Comparison of ENCODE assay signal across 8 mouse cellular contexts in genomic region chr16:18459335-18459954, GRCm38 (mm10). TPM values are rescaled to one million over a fixed set of nuclear protein-coding genes. Genes with fewer than 3 reads are reported as not detected.
A peak's percentile ranks its signal among the peaks of the same experiment; 100 is the strongest.
DNase-seq lines count a peak whose midpoint lies in the region; ATAC-seq and TF ChIP-seq lines count a peak whose summit lies in the region.

No protein-coding gene starts in this region.

- no peak for TF ChIP-seq CTCF in brain, embryonic 14.5 days (IDR thresholded peaks at IDR 0.05; ENCODE audit: borderline replicate concordance, extremely low read depth, insufficient read depth, insufficient read length)
- TF ChIP-seq CTCF in lung, embryonic 14.5 days (IDR thresholded peaks at IDR 0.05; ENCODE audit: low read depth) = no peak

- intact Hi-C loops in left cerebral cortex, postnatal 25 days (cut with DNase I) = no loop called here

- H3K4me2 ChIP-seq in lung, embryonic 14.5 days = peak overlapping the region; percentile 31; the same call in 1 of the 2 replicates
- H3K4me2 ChIP-seq in stomach, embryonic 16.5 days (ENCODE audit: low read depth, low read length) = 0 out of 2 replicates have a peak overlapping the region, but pooled peaks have one; percentile 6

- no peaks in the 10 kb centered on the region for H3K27me3 ChIP-seq in lung, embryonic 14.5 days (ENCODE audit: insufficient read depth, low read length)
- no peaks in the 10 kb centered on the region for H3K27me3 ChIP-seq in stomach, embryonic 16.5 days (ENCODE audit: control insufficient read depth, insufficient read depth, low read length)

- no peak overlapping the region for H3K4me3 ChIP-seq in lung, embryonic 14.5 days (ENCODE audit: low read depth, low read length)
- H3K4me3 ChIP-seq in stomach, embryonic 16.5 days (replicated peaks; ENCODE audit: low read length) = no peak overlapping the region

- no peaks in the 10 kb centered on the region for H3K9me3 ChIP-seq in lung, embryonic 14.5 days (ENCODE audit: low read depth, low read length)
- no peaks in the 10 kb centered on the region for H3K9me3 ChIP-seq in stomach, embryonic 16.5 days (replicated peaks; ENCODE audit: control insufficient read depth, low read length)

- peak; percentile 35; the same call in 1 of the 2 replicates for ATAC-seq in lung, embryonic 14.5 days (ENCODE audit: insufficient read depth)
- ATAC-seq in stomach, embryonic 16.5 days (ENCODE audit: insufficient read depth, low FRiP score) = peak; percentile 5; the same call in 1 of the 2 replicates

- no peak for TF ChIP-seq POLR2A in brain, embryonic 14.5 days (IDR thresholded peaks at IDR 0.05; ENCODE audit: borderline replicate concordance, extremely low read depth, insufficient read depth, insufficient read length, poor library complexity, severe bottlenecking)

- H3K9ac ChIP-seq in lung, embryonic 14.5 days = peak overlapping the region; percentile 14; the same call in 1 of the 2 replicates
- peak overlapping the region; percentile 0; the same call in 1 of the 2 replicates for H3K9ac ChIP-seq in stomach, embryonic 16.5 days (ENCODE audit: low read length)

- peak overlapping the region; percentile 62; the same call in 1 of the 2 replicates for H3K27ac ChIP-seq in lung, embryonic 14.5 days (ENCODE audit: low read depth)
- H3K27ac ChIP-seq in stomach, embryonic 16.5 days (ENCODE audit: low read length) = peak overlapping the region; percentile 43

- H3K36me3 ChIP-seq in lung, embryonic 14.5 days (ENCODE audit: insufficient read depth) = peaks cover 16% of the 10 kb centered on the region
- no peaks in the 10 kb centered on the region for H3K36me3 ChIP-seq in stomach, embryonic 16.5 days (ENCODE audit: control insufficient read depth, insufficient read depth, low read length)

- 7% methylated on average over 12 of the region's 12 CpGs for WGBS in lung, embryonic 14.5 days
- 12% methylated on average over 12 of the region's 12 CpGs for whole genome bisulfite sequencing in stomach, embryonic 16.5 days

- peaks cover 14% of the 10 kb centered on the region for H3K4me1 ChIP-seq in lung, embryonic 14.5 days (ENCODE audit: insufficient read depth)
- H3K4me1 ChIP-seq in stomach, embryonic 16.5 days (ENCODE audit: control insufficient read depth, insufficient read depth, low read length) = peaks cover 17% of the 10 kb centered on the region

- DNase-seq in adrenal gland, adult 2 months = peak; percentile 58
- no peak for DNase-seq in adrenal gland, adult 18-20 months (ENCODE audit: low spot score in 2 of 2)
- DNase-seq in brain, embryonic 14.5 days (ENCODE audit: low read depth) = peak; percentile 34
- DNase-seq in heart, postnatal 4 days = peak; percentile 28
- DNase-seq in lung, embryonic 14.5 days = peak; percentile 65
- DNase-seq in left cerebral cortex, postnatal 25 days (ENCODE audit: low spot score in 2 of 2) = no peak
- DNase-seq in left cerebral cortex, adult 8-10 months (ENCODE audit: low spot score in 2 of 2) = no peak

RNA-seq across cellular contexts. Expression of gene Comt, which starts 32.8 kb away (rescaled TPM):
- 100 to 1,000 TPM; 203 to 288 TPM for total RNA-seq in adrenal gland, adult 2 months (2021)
- polyA plus RNA-seq in adrenal gland, adult 2 months (2012; rRNA removed) = 407 and 432 TPM in 2 replicates
- total RNA-seq in adrenal gland, adult 18-20 months (2021) = 100 to 1,000 TPM; 191 to 384 TPM
- 72.8 and 73.8 TPM in 2 replicates for polyA plus RNA-seq in brain, embryonic 14.5 days (2012; rRNA removed)
- 100 to 1,000 TPM; 116 to 122 TPM for total RNA-seq in heart, postnatal 4 days (2021)
- 89.4 and 97.0 TPM in 2 replicates for polyA plus RNA-seq in lung, embryonic 14.5 days (2014; fragmentation: Nextera tagmentation; extraction: Ambion mirVana)
- polyA plus RNA-seq in stomach, embryonic 16.5 days (2015; fragmentation: Nextera tagmentation; extraction: Ambion mirVana) = 105 and 119 TPM in 2 replicates
- total RNA-seq in left cerebral cortex, postnatal 25 days (2021) = 10 to 100 TPM; 91.5 to 92.9 TPM
- total RNA-seq in left cerebral cortex, adult 8-10 months (2022) = 10 to 100 TPM; 92.9 to 97.2 (median 94.3) TPM

RNA-seq across cellular contexts. Expression of gene Txnrd2, which starts 33.3 kb away (rescaled TPM):
- total RNA-seq in adrenal gland, adult 2 months (2021) = 10 to 100 TPM; 73.3 TPM
- 50.3 and 64.6 TPM in 2 replicates for polyA plus RNA-seq in adrenal gland, adult 2 months (2012; rRNA removed)
- 10 to 100 TPM; 75.6 to 98.9 TPM for total RNA-seq in adrenal gland, adult 18-20 months (2021)
- polyA plus RNA-seq in brain, embryonic 14.5 days (2012; rRNA removed) = 18.5 and 19.5 TPM in 2 replicates
- 10 to 100 TPM; 26.7 to 29.0 TPM for total RNA-seq in heart, postnatal 4 days (2021)
- 18.7 and 21.5 TPM in 2 replicates for polyA plus RNA-seq in lung, embryonic 14.5 days (2014; fragmentation: Nextera tagmentation; extraction: Ambion mirVana)
- polyA plus RNA-seq in stomach, embryonic 16.5 days (2015; fragmentation: Nextera tagmentation; extraction: Ambion mirVana) = 19.2 and 23.7 TPM in 2 replicates
- total RNA-seq in left cerebral cortex, postnatal 25 days (2021) = 10 to 100 TPM; 24.6 to 25.3 TPM
- total RNA-seq in left cerebral cortex, adult 8-10 months (2022) = 10 to 100 TPM; 16.5 to 22.7 (median 19.1) TPM

RNA-seq across cellular contexts. Expression of gene Gnb1l, which starts 39.1 kb away (rescaled TPM):
- 1 to 10 TPM; 4.4 to 7.8 TPM for total RNA-seq in adrenal gland, adult 2 months (2021)
- polyA plus RNA-seq in adrenal gland, adult 2 months (2012; rRNA removed) = 10.5 and 15.5 TPM in 2 replicates
- total RNA-seq in adrenal gland, adult 18-20 months (2021) = 1 to 10 TPM; 4.0 to 5.4 TPM
- polyA plus RNA-seq in brain, embryonic 14.5 days (2012; rRNA removed) = 12.4 and 15.4 TPM in 2 replicates
- total RNA-seq in heart, postnatal 4 days (2021) = 1 to 10 TPM; 6.3 to 7.9 TPM
- polyA plus RNA-seq in lung, embryonic 14.5 days (2014; fragmentation: Nextera tagmentation; extraction: Ambion mirVana) = 16.2 and 17.6 TPM in 2 replicates
- 11.7 and 11.9 TPM in 2 replicates for polyA plus RNA-seq in stomach, embryonic 16.5 days (2015; fragmentation: Nextera tagmentation; extraction: Ambion mirVana)
- 1 to 10 TPM; 6.0 to 6.7 TPM for total RNA-seq in left cerebral cortex, postnatal 25 days (2021)
- 1 to 10 TPM; 4.9 to 5.7 (median 5.3) TPM for total RNA-seq in left cerebral cortex, adult 8-10 months (2022)

RNA-seq across cellular contexts. Expression of gene Rtl10, which starts 39.3 kb away (rescaled TPM):
- 1 to 10 TPM; 4.4 to 5.8 TPM for total RNA-seq in adrenal gland, adult 2 months (2021)
- 6.4 and 8.3 TPM in 2 replicates for polyA plus RNA-seq in adrenal gland, adult 2 months (2012; rRNA removed)
- total RNA-seq in adrenal gland, adult 18-20 months (2021) = 1 to 10 TPM; 5.1 to 6.7 TPM
- polyA plus RNA-seq in brain, embryonic 14.5 days (2012; rRNA removed) = 13.1 and 14.5 TPM in 2 replicates
- 1 to 10 TPM; 5.5 to 5.6 TPM for total RNA-seq in heart, postnatal 4 days (2021)
- 4.2 and 4.8 TPM in 2 replicates for polyA plus RNA-seq in lung, embryonic 14.5 days (2014; fragmentation: Nextera tagmentation; extraction: Ambion mirVana)
- 2.1 and 3.2 TPM in 2 replicates for polyA plus RNA-seq in stomach, embryonic 16.5 days (2015; fragmentation: Nextera tagmentation; extraction: Ambion mirVana)
- 1 to 10 TPM; 7.4 to 7.6 TPM for total RNA-seq in left cerebral cortex, postnatal 25 days (2021)
- 1 to 10 TPM; 6.4 to 7.8 (median 7.6) TPM for total RNA-seq in left cerebral cortex, adult 8-10 months (2022)

Comparison
In these comparisons a context has a peak if more than half of its experiments do, and no peak if none do; other contexts are left out.
1. DNase-seq: peak in adrenal gland, adult 2 months (single experiment), brain, embryonic 14.5 days (single experiment), heart, postnatal 4 days (single experiment) and lung, embryonic 14.5 days (single experiment); none in adrenal gland, adult 18-20 months (0 of 2), left cerebral cortex, postnatal 25 days (0 of 2) and left cerebral cortex, adult 8-10 months (0 of 2).